Mouse (Mus musculus) right cerebral cortex, postnatal 4 days (tissue): Measurements from ENCODE around the gene Olfr1459.

Experiments used
- DNase-seq: peaks from one replicate; pipeline ENCODE4 v3.0.0-alpha.2; 2022

Olfr1459 gene

GRCm38 (mm10) chr19:13149449-13149848 is at the start of gene Olfr1459:
Gene Olfr1459, minus strand, starts transcription at chr19:13149549.
- DNase-seq: no peak

GRCm38 (mm10) chr19:13185434-13185833 is 36.1 kb upstream of the Olfr1459 start, which contains the start of gene Olfr1462:
Gene Olfr1462, plus strand, starts transcription at chr19:13185734.
- DNase-seq: no peak

DNA sequence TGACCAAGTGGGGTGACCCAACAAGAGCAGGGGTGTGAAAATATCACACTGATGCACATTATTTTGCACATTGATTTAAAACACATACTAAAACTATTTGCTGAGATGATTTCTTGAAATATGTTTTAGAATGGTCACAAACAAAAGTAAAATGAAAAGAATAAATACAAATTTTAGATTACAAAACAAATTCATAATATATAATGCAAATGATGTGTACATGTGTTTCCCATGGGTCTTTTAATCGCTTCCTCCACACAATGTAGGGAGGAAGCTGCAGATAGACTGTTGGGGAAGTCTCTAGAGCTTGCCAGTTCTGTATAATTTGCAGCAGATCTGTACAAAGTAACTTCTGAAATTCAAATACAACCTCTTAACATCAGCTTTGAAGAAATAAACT is 13.4 kb upstream of the Olfr1459 start, which contains the start of gene Olfr1461:
TSS of gene Olfr1461 (plus strand) at position 301 of the 400 bp plus-strand sequence.
- DNase-seq: no peak

DNA sequence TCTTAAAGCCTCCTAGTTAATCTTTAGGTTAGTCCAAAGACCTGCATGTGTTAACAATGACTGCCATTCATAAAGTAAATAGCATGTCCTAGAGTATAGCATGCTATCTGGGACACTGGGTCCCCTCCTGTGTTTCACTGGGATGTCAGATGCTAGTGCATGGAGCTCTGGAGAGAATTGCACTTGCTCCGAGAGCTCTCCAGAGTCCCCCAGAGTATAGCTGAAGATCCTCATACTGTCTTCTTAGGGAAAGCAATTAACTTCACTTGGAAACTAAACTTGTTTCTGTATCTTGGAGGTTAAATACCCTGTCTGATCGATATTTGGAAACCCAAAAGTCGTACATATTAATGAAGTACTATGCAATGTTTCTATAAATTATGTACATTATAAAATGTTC is 42.7 kb downstream of the Olfr1459 start, which contains the start of gene Olfr1458:
TSS of gene Olfr1458 (minus strand) at position 101 of the 400 bp plus-strand sequence.
- no peak for DNase-seq

- no peak for DNase-seq
Measured at GRCm38 (mm10) chr19:13097791-13098190, 51.6 kb downstream of the Olfr1459 start, which contains the start of gene Olfr1457. Gene Olfr1457, minus strand, starts transcription at chr19:13097891.

DNA sequence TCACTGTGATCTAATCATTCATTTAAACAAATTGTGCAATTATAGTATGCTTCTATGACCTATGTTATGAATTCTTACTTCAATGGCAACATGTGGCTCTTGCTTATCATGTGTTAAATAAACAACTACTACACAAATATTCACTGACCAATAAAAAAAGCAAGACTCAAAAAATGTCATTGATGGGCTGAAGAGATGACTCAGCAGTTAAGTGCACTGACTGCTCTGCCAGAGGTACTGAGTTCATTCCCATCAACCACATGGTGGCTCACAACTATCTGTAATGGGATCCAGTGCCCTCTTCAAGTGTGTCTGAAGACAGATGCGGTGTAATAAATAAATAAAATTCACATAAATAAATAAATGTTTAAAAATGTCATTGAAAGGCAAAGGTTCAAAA is 55.4 kb downstream of the Olfr1459 start:
- DNase-seq: no peak
